Mouse (Mus musculus): ENCODE measurements at regions not wholly inside any gene's neighbourhood (a gene's known extent, or its start where the extent isn't known, plus 50 kb on each side); places are given as distances from the start of the nearest gene placed in this dataset.

- H3K4me3 ChIP-seq (ENCODE audit: insufficient read depth, low read length), result no peak overlapping the region
- no peak for TF ChIP-seq CTCF (IDR thresholded peaks at IDR 0.05; ENCODE audit: borderline replicate concordance, insufficient read depth, low read length)
- no peak for TF ChIP-seq POLR2A (IDR thresholded peaks at IDR 0.05; ENCODE audit: low read depth, low read length)
- H3K4me1 ChIP-seq (ENCODE audit: control insufficient read depth, insufficient read depth, low read length), result no peaks in the 10 kb centered on the region
- no peak overlapping the region for H3K27ac ChIP-seq (ENCODE audit: insufficient read depth, low read length)
These were observed 54.0 kb upstream of the Nedd9 start for GRCm38 (mm10) chr13:41541139-41541538.

GRCm38 (mm10) chr13:41546063-41546462, 58.9 kb upstream of the Nedd9 start:
- no peak overlapping the region for H3K4me3 ChIP-seq (ENCODE audit: insufficient read depth, low read length)
- TF ChIP-seq POLR2A (IDR thresholded peaks at IDR 0.05; ENCODE audit: low read depth, low read length) (no peak), CTCF (IDR thresholded peaks at IDR 0.05; ENCODE audit: borderline replicate concordance, insufficient read depth, low read length) (no peak)
- H3K27ac ChIP-seq (ENCODE audit: insufficient read depth, low read length), result no peak overlapping the region
- H3K4me1 ChIP-seq (ENCODE audit: control insufficient read depth, insufficient read depth, low read length), result 0 out of 2 replicates have a peak, but pooled peaks cover 2% of the 10 kb centered on the region

- H3K4me3 ChIP-seq (ENCODE audit: insufficient read depth, low read length), result no peak overlapping the region
- TF ChIP-seq POLR2A (IDR thresholded peaks at IDR 0.05; ENCODE audit: low read depth, low read length) (no peak), CTCF (IDR thresholded peaks at IDR 0.05; ENCODE audit: borderline replicate concordance, insufficient read depth, low read length) (no peak)
- 0 out of 2 replicates have a peak, but pooled peaks cover 2% of the 10 kb centered on the region for H3K4me1 ChIP-seq (ENCODE audit: control insufficient read depth, insufficient read depth, low read length)
- no peak overlapping the region for H3K27ac ChIP-seq (ENCODE audit: insufficient read depth, low read length)
These were observed 59.2 kb upstream of the Tmem170b start for GRCm38 (mm10) chr13:41546531-41546930.

GRCm38 (mm10) chr13:41549283-41549682, 56.4 kb upstream of the Tmem170b start:
- Histone ChIP-seq H3K27ac (ENCODE audit: insufficient read depth, low read length) (no peak overlapping the region), H3K4me1 (ENCODE audit: control insufficient read depth, insufficient read depth, low read length) (0 out of 2 replicates have a peak, but pooled peaks cover 2% of the 10 kb centered on the region)

GRCm38 (mm10) chr13:41550246-41550900, 55.3 kb upstream of the Tmem170b start:
- Histone ChIP-seq H3K4me1 (ENCODE audit: control insufficient read depth, insufficient read depth, low read length) (0 out of 2 replicates have a peak, but pooled peaks cover 2% of the 10 kb centered on the region), H3K4me3 (ENCODE audit: insufficient read depth, low read length) (no peak overlapping the region), H3K27ac (ENCODE audit: insufficient read depth, low read length) (no peak overlapping the region)
- TF ChIP-seq CTCF (IDR thresholded peaks at IDR 0.05; ENCODE audit: borderline replicate concordance, insufficient read depth, low read length), result no peak
- TF ChIP-seq POLR2A (IDR thresholded peaks at IDR 0.05; ENCODE audit: low read depth, low read length), result no peak

More at GRCm38 (mm10) chr13:41549283-41549682, 56.4 kb upstream of the Tmem170b start:
- no peak for TF ChIP-seq CTCF (IDR thresholded peaks at IDR 0.05; ENCODE audit: borderline replicate concordance, insufficient read depth, low read length)
- TF ChIP-seq POLR2A (IDR thresholded peaks at IDR 0.05; ENCODE audit: low read depth, low read length), result no peak
- no peak overlapping the region for H3K4me3 ChIP-seq (ENCODE audit: insufficient read depth, low read length)

GRCm38 (mm10) chr13:41551711-41552349, 53.9 kb upstream of the Tmem170b start:
- TF ChIP-seq POLR2A (IDR thresholded peaks at IDR 0.05; ENCODE audit: low read depth, low read length), result no peak
- TF ChIP-seq CTCF (IDR thresholded peaks at IDR 0.05; ENCODE audit: borderline replicate concordance, insufficient read depth, low read length), result no peak
- 0 out of 2 replicates have a peak, but pooled peaks cover 2% of the 10 kb centered on the region for H3K4me1 ChIP-seq (ENCODE audit: control insufficient read depth, insufficient read depth, low read length)
- H3K27ac ChIP-seq (ENCODE audit: insufficient read depth, low read length), result peak overlapping the region; percentile 31; the same call in 1 of the 2 replicates
- H3K4me3 ChIP-seq (ENCODE audit: insufficient read depth, low read length), result no peak overlapping the region

GRCm38 (mm10) chr13:41554401-41554800, 51.3 kb upstream of the Tmem170b start:
- Histone ChIP-seq H3K4me1 (ENCODE audit: control insufficient read depth, insufficient read depth, low read length) (0 out of 2 replicates have a peak, but pooled peaks cover 2% of the 10 kb centered on the region), H3K27ac (ENCODE audit: insufficient read depth, low read length) (no peak overlapping the region), H3K4me3 (ENCODE audit: insufficient read depth, low read length) (no peak overlapping the region)
- TF ChIP-seq CTCF (IDR thresholded peaks at IDR 0.05; ENCODE audit: borderline replicate concordance, insufficient read depth, low read length) (no peak), POLR2A (IDR thresholded peaks at IDR 0.05; ENCODE audit: low read depth, low read length) (no peak)

Data from embryonic fibroblast, embryonic 13.5 days (primary cell).